Mouse (Mus musculus) thymus, postnatal 25 days (tissue): ENCODE measurements around the gene Tmtc2.

Source experiments
- DNase-seq: peaks from one replicate; pipeline ENCODE4 v3.0.0; 2022

The Tmtc2 gene

DNA sequence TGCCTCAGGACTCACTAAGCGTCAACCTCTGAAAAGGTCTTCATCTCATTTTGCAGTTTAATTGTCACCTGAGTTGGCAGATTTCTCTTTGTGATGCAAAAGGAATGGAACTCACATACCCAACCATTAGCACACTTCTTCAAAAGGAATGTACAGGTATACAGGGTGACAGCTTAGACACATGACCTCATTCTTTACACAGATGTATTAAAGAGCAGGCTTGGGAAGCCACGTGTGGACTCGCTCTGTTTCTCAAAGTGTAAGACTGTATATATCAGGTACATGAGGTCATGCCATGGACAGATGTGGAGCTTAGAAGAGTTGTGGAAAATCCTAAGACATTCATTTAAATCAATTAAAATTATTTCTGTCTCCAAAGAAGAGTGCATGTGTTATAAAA, 286.7 kb downstream of the Tmtc2 start:
- no peak for DNase-seq

DNA sequence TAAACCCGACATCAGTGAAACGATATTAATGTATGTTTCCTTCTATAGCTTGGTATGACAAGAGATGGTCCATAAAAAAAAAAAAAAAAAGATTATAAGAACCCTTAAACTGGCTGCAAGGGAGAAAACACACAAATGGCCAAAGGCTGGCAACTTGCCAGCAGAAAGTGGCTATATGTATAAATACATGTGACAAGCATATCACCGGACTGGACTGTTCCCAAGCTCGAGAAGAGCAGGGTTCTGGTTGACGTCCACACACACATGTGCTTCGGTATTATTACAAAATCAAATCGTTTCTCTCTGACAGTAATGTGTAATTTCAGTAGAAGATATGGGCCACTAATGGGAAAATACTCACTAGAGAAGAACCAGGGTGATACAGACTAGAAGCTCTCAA, 287.2 kb downstream of the Tmtc2 start:
- DNase-seq, result no peak

GRCm38 (mm10) chr10:105286221-105286620, 288.0 kb downstream of the Tmtc2 start:
- DNase-seq, result no peak

DNA sequence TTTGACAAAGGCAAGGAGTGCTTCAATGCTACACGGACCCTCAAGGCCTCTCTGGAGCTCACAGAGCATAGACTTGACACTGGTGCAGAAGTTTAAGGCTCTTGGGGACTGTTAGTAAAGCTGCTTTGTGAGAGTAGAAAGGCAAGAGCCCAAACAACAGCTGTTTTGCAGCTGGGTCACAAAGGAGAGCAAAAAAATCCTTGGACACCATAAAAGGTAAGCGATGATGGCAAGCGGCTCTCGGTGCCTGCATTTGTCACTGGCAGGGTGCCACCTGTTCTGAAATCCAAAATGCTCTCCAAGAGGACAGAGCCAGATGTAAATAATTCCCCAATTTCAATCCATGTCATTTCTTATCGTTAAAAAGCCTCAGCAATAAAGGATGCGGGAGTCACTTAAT, 290.1 kb downstream of the Tmtc2 start:
- no peak for DNase-seq

DNA sequence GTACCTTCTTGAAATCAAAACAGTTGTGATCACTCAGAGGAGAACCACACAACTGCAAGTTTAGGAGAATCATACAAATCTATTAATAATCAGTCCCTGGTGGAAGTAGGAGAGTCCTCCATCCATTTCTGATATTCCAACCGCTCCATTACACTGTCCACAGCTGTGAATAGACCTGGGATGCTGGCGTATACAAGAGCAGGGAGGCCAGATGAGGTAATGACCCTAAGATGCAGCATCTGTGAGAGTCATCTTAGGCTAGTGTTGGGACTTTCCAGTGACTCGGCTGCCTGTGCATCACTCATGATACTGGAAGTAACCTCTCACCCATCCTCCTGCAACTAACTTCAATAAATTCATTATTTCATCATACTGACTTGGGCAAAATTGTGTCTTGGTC, 293.3 kb downstream of the Tmtc2 start:
- DNase-seq, result no peak

DNA sequence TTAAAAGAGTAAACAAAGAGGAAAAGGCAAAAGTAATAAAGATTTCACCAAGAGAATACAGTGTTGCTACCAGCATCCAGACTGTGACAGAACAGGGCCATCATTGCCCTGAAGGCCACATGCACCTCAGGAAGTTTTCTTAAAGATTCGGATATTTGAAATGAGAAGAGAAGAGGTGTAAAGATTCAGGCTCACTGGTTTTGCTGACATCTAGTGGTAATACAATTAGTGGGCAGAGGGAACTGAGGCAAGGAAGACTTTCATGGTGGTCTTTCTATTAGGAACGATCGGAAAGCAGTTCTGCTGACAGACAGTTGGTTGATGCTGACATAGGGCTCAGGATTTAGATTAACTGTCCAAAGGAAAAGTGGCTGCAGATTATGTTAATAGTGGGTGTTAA, 314.2 kb downstream of the Tmtc2 start:
- no peak for DNase-seq

DNA sequence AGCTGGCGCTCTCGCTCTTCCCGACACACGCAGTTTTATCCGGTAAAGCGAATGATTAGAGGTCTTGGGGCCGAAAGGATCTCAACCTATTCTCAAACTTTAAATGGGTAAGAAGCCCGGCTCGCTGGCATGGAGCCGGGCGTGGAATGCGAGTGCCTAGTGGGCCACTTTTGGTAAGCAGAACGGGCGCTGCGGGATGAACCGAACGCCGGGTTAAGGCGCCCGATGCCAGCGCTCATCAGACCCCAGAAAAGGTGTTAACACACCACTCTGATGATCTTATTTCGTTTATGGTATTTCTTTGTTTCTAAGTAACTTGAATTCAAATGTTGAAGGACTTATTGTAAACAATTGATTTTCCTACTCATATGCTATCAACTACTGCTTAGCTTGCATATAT, 336.0 kb downstream of the Tmtc2 start:
- peak; percentile 25 for DNase-seq

DNA sequence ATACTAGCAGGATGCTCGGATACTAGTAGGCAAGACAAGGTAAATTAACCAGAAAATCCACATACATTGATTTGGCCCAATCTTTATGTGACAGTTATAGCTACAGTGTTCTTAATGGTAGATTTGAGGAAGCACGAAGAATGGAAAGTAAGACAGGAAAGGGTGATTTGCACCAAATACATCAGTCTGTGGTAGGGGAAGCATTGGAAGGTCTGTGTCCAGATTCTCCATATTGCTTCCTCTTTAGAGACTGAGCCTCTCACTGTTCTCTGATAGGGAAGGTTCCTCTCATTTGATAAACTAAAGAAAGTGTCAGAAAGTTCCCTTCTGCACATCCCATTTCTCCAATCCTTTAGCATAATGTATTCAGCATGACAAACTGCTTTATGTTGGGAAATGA, 341.4 kb downstream of the Tmtc2 start:
- no peak for DNase-seq

- DNase-seq, result no peak
Observed at GRCm38 (mm10) chr10:105230416-105230815, 343.8 kb downstream of the Tmtc2 start.

- no peak for DNase-seq
Observed at GRCm38 (mm10) chr10:105228623-105229022, 345.6 kb downstream of the Tmtc2 start.

- DNase-seq, result no peak
Observed at GRCm38 (mm10) chr10:105227631-105228030, 346.6 kb downstream of the Tmtc2 start.

GRCm38 (mm10) chr10:105225714-105226113, 348.5 kb downstream of the Tmtc2 start:
- DNase-seq, result no peak

DNA sequence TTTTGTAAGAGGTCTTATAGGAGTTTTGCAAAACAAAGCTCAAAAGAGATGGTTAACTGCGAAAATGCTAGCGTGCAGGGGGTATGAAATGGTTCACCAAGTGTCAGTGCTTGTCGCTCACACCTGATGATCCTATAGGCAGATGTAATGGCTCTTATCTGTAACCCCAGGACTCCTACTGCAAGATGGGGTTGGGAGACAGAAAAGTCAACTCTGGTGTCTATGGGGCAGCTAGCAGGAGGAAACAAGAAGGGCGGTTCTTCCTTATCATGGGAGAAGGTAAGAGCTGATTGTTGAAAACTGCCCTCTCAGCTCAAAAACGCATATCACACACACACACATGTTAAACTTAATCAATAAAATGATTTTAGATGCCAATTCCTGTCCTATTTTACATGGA, 351.3 kb downstream of the Tmtc2 start:
- DNase-seq, result no peak

DNA sequence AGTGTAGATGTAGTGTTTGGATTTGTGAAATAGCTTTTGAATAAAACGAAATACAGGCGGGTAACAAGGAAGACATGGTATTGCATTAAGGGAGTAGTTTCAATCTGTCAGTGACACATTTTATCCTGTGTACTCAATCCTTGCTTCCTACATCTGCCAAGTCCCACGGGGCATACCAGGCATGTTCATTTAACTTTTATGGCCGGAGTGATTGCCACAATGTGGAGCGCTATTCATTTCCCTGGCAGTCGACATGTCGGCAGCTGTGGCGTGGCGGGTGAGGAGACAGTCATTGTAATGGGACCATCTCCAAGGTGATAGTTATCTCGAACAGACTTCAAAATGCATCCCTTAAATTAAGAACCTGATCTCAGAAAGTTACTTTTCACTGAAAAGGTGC, 372.8 kb downstream of the Tmtc2 start:
- no peak for DNase-seq

DNA sequence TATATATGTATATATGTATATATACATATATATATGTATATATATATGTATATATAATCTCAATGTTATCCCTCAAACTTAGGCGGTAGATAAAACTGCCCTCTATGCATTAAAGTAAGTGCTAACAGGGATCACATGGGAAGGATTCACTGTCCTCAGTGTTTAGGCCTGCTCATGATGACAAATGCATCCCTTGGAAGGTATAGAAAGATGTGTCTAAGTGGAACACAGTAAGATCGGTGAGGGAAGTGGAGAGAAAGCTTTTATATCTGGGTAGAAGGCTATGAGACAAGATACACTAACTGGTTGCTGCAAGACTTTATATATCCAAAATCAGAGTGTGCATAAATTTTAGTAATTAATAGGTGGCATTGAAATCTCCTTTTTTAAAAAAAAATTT, 373.6 kb downstream of the Tmtc2 start:
- DNase-seq, result no peak

DNA sequence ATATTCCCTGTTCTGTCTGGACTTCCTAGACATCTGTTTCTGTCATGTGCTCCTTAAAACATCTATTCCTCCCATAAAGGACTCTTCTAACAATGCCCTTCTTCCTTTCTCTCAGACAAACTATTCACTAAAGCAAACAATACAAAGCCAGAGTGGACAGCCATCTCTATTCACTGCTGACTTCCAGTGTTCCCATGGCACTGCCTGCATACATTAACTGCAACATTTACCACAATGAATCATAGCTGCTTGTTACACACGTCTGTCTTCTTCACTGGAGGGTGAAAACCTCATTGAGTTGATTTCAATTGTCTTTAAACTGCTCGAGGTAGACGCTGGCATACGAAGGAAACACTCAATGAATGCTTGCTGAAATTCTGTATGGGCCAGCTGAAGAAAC, 374.2 kb downstream of the Tmtc2 start:
- no peak for DNase-seq

- DNase-seq, result no peak
Observed at GRCm38 (mm10) chr10:105199515-105199914, 374.7 kb downstream of the Tmtc2 start.

DNA sequence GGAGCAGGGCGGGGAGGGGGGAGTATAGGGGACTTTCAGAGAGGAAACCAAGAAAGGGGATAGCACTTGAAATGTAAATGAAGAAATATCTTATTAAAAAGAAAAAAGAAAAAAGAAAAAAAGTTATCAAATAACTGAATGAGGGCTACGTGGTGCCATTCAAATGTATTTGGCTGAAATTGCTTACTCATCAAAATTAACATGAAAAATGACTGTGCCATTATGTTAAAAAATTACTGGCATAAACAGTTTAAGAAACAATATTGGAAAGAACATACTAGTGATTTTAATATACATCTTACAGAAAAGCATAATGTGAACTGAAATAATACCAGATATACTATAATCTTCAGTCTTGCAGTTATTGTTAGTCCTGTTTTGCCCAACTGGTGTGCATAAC, 378.9 kb downstream of the Tmtc2 start:
- DNase-seq, result no peak

DNA sequence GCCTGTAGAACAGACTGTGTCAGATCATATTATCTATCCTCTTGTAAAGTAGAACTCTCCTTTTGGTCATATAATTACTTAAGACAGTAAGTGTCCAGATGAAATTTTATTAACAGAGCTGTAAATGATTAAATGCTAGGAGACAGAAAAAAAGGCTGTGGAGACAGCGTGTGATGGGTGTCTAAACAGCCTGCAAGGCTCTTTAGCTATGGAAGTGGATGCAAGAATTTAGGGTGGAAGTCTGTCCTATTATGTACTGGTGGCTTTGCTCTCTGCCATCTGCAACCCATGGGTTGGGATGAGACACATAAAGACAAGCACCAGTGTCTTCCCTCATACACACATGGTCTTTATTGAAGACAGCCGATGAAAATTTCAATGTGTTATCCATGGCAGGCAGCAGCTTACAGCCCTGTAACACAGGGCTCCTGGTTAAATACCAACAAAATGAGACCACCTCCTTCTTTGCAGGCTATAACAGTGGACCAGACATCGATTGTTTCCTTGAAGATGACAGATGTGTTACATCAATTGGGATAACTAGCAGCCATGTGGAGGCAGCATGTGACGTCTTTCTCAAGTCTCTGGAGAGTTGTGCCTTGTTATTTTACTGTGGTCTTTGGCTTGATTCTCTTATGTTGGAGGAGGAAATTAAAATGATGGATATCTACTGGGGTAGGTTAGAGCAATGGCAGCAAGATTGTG, 380.3 kb downstream of the Tmtc2 start:
- no peak for DNase-seq

GRCm38 (mm10) chr10:105192071-105192470, 382.2 kb downstream of the Tmtc2 start:
- DNase-seq, result no peak

DNA sequence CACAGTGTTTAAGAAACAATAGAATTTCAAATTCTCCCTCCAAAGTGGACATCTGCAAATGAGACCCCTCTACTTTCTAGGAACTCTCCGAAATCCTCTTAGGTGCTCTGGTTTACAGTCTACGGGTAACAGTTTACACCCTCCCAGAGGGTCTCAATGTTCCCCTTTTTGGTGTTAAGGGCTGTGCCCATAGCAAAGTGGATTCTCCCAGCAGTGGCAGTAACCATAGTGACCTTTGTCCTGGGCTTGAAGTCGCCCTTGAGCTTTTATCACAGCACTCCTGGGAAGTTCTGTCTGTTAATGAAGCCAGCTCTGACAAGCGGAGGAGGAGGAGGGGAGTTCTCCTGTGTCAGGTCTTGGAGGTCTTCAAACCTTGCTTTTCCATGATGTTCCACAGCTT, 384.5 kb downstream of the Tmtc2 start:
- DNase-seq, result no peak

GRCm38 (mm10) chr10:105186636-105187035, 387.6 kb downstream of the Tmtc2 start:
- DNase-seq, result no peak

- DNase-seq, result no peak
Observed at GRCm38 (mm10) chr10:105168443-105169102, 405.7 kb downstream of the Tmtc2 start.

- DNase-seq, result no peak
Observed at GRCm38 (mm10) chr10:105165291-105165690, 409.0 kb downstream of the Tmtc2 start.

DNA sequence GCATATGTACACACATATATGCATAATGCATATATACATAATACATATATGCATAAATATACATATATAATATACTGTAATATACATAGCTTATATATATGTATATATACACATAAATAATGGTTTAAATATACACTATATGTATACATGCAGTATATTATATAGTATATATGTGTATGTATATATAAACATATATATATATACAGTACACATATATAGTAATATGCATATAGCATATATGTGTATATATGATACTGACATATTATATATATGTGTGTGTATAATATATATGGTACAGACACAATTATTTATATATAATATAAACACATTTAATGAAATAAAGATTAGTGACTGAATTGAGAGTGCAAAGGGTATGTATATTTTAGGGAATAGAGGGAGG, 420.5 kb downstream of the Tmtc2 start:
- DNase-seq, result no peak
